Mouse (Mus musculus): ENCODE measurements around the gene D7Ertd443e. TPM values are rescaled to one million over a fixed set of nuclear protein-coding genes. Genes with fewer than 3 reads are reported as not detected.

D7Ertd443e gene
- polyA plus RNA-seq, 1 experiment, result not detected

- TF ChIP-seq GATA1 (IDR thresholded peaks at IDR 0.05; ENCODE audit: low read length) (no peak), TAL1 (IDR thresholded peaks at IDR 0.05; ENCODE audit: low read length) (no peak)
- peaks cover 25% of the 10 kb centered on the region for H3K27me3 ChIP-seq (ENCODE audit: control insufficient read depth)
- no peaks in the 10 kb centered on the region for H3K4me1 ChIP-seq (ENCODE audit: control insufficient read depth)
- H3K4me3 ChIP-seq (replicated peaks), result peak overlapping the region; percentile 20
- no peaks in the 10 kb centered on the region for H3K9me3 ChIP-seq (ENCODE audit: control insufficient read depth, low read length)
- no peaks in the 10 kb centered on the region for H3K36me3 ChIP-seq (ENCODE audit: control insufficient read depth)
Measured at GRCm38 (mm10) chr7:134224741-134225612, 160.5 kb downstream of the D7Ertd443e start.

GRCm38 (mm10) chr7:134224421-134224740 lies 161.1 kb downstream of the D7Ertd443e start:
- Histone ChIP-seq H3K4me3 (replicated peaks) (peak overlapping the region; percentile 20), H3K36me3 (ENCODE audit: control insufficient read depth) (no peaks in the 10 kb centered on the region), H3K9me3 (ENCODE audit: control insufficient read depth, low read length) (no peaks in the 10 kb centered on the region), H3K4me1 (ENCODE audit: control insufficient read depth) (no peaks in the 10 kb centered on the region), H3K27me3 (ENCODE audit: control insufficient read depth) (peaks cover 25% of the 10 kb centered on the region)
- TF ChIP-seq TAL1 (IDR thresholded peaks at IDR 0.05; ENCODE audit: low read length) (no peak), GATA1 (IDR thresholded peaks at IDR 0.05; ENCODE audit: low read length) (no peak)

- TF ChIP-seq GATA1 (IDR thresholded peaks at IDR 0.05; ENCODE audit: low read length) (no peak), TAL1 (IDR thresholded peaks at IDR 0.05; ENCODE audit: low read length) (no peak)
- peaks cover 25% of the 10 kb centered on the region for H3K27me3 ChIP-seq (ENCODE audit: control insufficient read depth)
- H3K4me1 ChIP-seq (ENCODE audit: control insufficient read depth), result no peaks in the 10 kb centered on the region
- no peak overlapping the region for H3K4me3 ChIP-seq (replicated peaks)
- no peaks in the 10 kb centered on the region for H3K36me3 ChIP-seq (ENCODE audit: control insufficient read depth)
- no peaks in the 10 kb centered on the region for H3K9me3 ChIP-seq (ENCODE audit: control insufficient read depth, low read length)
Measured at GRCm38 (mm10) chr7:134223444-134224161, 161.9 kb downstream of the D7Ertd443e start.

Other genes with a start within 250 kb of the D7Ertd443e start
- gene Adam12, start 153.5 kb downstream of the D7Ertd443e start, polyA plus RNA-seq (2012), result 0.01 and 0.05 TPM in 2 replicates

All from erythroblast, embryonic 14.5 days (primary cell).